ENCODE assay signal across 9 mouse cellular contexts in genomic region chr4:133969114-133969770, GRCm38 (mm10). TPM values are rescaled to one million over a fixed set of nuclear protein-coding genes. Genes with fewer than 3 reads are reported as not detected.
DNase-seq lines count a peak whose midpoint lies in the region; ATAC-seq and TF ChIP-seq lines count a peak whose summit lies in the region.
"Had no signal": no experiment of that assay in that cellular context is flagged by ENCODE, and none has a peak within 500 bp of the region (broad histone marks: within the 10 kb centered on the region; RNA-seq: fewer than 3 reads in every experiment).

No protein-coding gene starts in this region.

- H3K9me3 ChIP-seq in intestine, embryonic 16.5 days (ENCODE audit: control insufficient read depth, low read length): no peaks in the 10 kb centered on the region
- no peaks in the 10 kb centered on the region for H3K9me3 ChIP-seq in neural tube, embryonic 15.5 days (replicated peaks)

- peak overlapping the region; percentile 97 for H3K4me2 ChIP-seq in intestine, embryonic 16.5 days (ENCODE audit: low read depth, low read length)
- peak overlapping the region; percentile 93 for H3K4me2 ChIP-seq in neural tube, embryonic 15.5 days

- ATAC-seq in intestine, embryonic 16.5 days: no peak
- ATAC-seq in neural tube, embryonic 15.5 days (ENCODE audit: low FRiP score): 0 out of 2 replicates have a peak, but pooled peaks have one; percentile 5
- ATAC-seq in megakaryocyte progenitor cell, adult 5-6 weeks (replicated peaks; ENCODE audit: poor library complexity): no peak
- ATAC-seq in granulocyte monocyte progenitor cell, adult 5-6 weeks (replicated peaks; ENCODE audit: poor library complexity, severe bottlenecking): no peak

- H3K9ac ChIP-seq in intestine, embryonic 16.5 days (ENCODE audit: low read depth, low read length): 0 out of 2 replicates have a peak overlapping the region, but pooled peaks have one; percentile 97
- peak overlapping the region; percentile 87 for H3K9ac ChIP-seq in neural tube, embryonic 15.5 days (replicated peaks)

- WGBS in intestine, embryonic 16.5 days: 54% methylated on average over 8 of the region's 8 CpGs
- 21% methylated on average over 8 of the region's 8 CpGs for WGBS in neural tube, embryonic 15.5 days

- no peaks in the 10 kb centered on the region for H3K27me3 ChIP-seq in intestine, embryonic 16.5 days (replicated peaks; ENCODE audit: control insufficient read depth, insufficient read depth, low read length)
- H3K27me3 ChIP-seq in neural tube, embryonic 15.5 days (replicated peaks): no peaks in the 10 kb centered on the region

- peaks cover 14% of the 10 kb centered on the region for H3K36me3 ChIP-seq in intestine, embryonic 16.5 days (ENCODE audit: control insufficient read depth, insufficient read depth, low read length)
- peaks cover 15% of the 10 kb centered on the region for H3K36me3 ChIP-seq in neural tube, embryonic 15.5 days

- H3K4me3 ChIP-seq in left cerebral cortex, adult 2 months: no peak overlapping the region
- no peak overlapping the region for H3K4me3 ChIP-seq in cortical plate, adult 2 months (ENCODE audit: insufficient read depth, low read length)
- 0 out of 2 replicates have a peak overlapping the region, but pooled peaks have one; percentile 78 for H3K4me3 ChIP-seq in intestine, embryonic 16.5 days (ENCODE audit: low read length)
- H3K4me3 ChIP-seq in neural tube, embryonic 15.5 days (replicated peaks): peak overlapping the region; percentile 69; the same call in 1 of the 2 replicates

- peak overlapping the region; percentile 92 for H3K27ac ChIP-seq in left cerebral cortex, adult 2 months
- H3K27ac ChIP-seq in cortical plate, adult 2 months (ENCODE audit: insufficient read depth, low read length): 0 out of 2 replicates have a peak overlapping the region, but pooled peaks have one; percentile 24
- 0 out of 2 replicates have a peak overlapping the region, but pooled peaks have one; percentile 100 for H3K27ac ChIP-seq in intestine, embryonic 16.5 days (ENCODE audit: low read length)
- H3K27ac ChIP-seq in neural tube, embryonic 15.5 days (replicated peaks): peak overlapping the region; percentile 99

- peaks cover 2% of the 10 kb centered on the region; the same call in 1 of the 2 replicates for H3K4me1 ChIP-seq in cortical plate, adult 2 months (ENCODE audit: control insufficient read depth, insufficient read depth, low read length)
- H3K4me1 ChIP-seq in intestine, embryonic 16.5 days (ENCODE audit: control insufficient read depth, insufficient read depth, low read length): peaks cover 17% of the 10 kb centered on the region
- H3K4me1 ChIP-seq in neural tube, embryonic 15.5 days: peaks cover 42% of the 10 kb centered on the region

- peak in 1 of 2 experiments; percentile 17 for DNase-seq in left cerebral cortex, adult 2 months (ENCODE audit: extremely low spot score in 1 of 2, low spot score in 2 of 2)
- DNase-seq in left cerebral cortex, adult 9 months (ENCODE audit: low spot score in 2 of 2): no peak
- DNase-seq in gastrocnemius, postnatal 4 days (ENCODE audit: low spot score in 2 of 2): no peak

- no peak for TF ChIP-seq CTCF in left cerebral cortex, adult 2 months (IDR thresholded peaks at IDR 0.05)
- no peak for TF ChIP-seq CTCF in cortical plate, adult 2 months (IDR thresholded peaks at IDR 0.05; ENCODE audit: extremely low read depth, insufficient read depth, low read length)

- intact Hi-C loops in left cerebral cortex, adult 2 months (cut with DNase I): loop anchor here (10.0 kb wide), 1 partner anchor 294 kb away; the partner anchor contains the start of gene Pigv

- TF ChIP-seq POLR2A in cortical plate, adult 2 months (IDR thresholded peaks at IDR 0.05; ENCODE audit: extremely low read depth, insufficient read depth, low read length): no peak

RNA-seq across cellular contexts. Expression of gene Hmgn2, which starts 0.8 kb away (rescaled TPM):
- total RNA-seq in left cerebral cortex, adult 2 months (2021): 10 to 100 TPM; 87.8 to 99.8 TPM
- polyA plus RNA-seq in cortical plate, adult 2 months (2012; rRNA removed): 158 TPM in 2 replicates
- polyA plus RNA-seq in intestine, embryonic 16.5 days (2015; fragmentation: Nextera tagmentation; extraction: Ambion mirVana): 1,469 and 1,670 TPM in 2 replicates
- 921 and 1,163 TPM in 2 replicates for polyA plus RNA-seq in neural tube, embryonic 15.5 days (2015; fragmentation: Nextera tagmentation; extraction: Ambion mirVana)
- 100 to 1,000 TPM; 473 to 485 TPM for total RNA-seq in gastrocnemius, postnatal 4 days (2021)
- total RNA-seq in megakaryocyte progenitor cell, adult 5-6 weeks (2015): 2,294 and 2,610 TPM in 2 replicates
- 1,024 and 1,057 TPM in 2 replicates for total RNA-seq in megakaryocyte progenitor cell, adult 5-6 weeks (2017)
- 1,589 and 1,765 TPM in 2 replicates for total RNA-seq in granulocyte monocyte progenitor cell, adult 5-6 weeks (2014; fragmentation: Nextera tagmentation)
- 943 and 964 TPM in 2 replicates for total RNA-seq in granulocyte monocyte progenitor cell, adult 5-6 weeks (2017)

RNA-seq across cellular contexts. Expression of gene Dhdds, which starts 31.5 kb away (rescaled TPM):
- 10 to 100 TPM; 61.4 to 62.2 TPM for total RNA-seq in left cerebral cortex, adult 2 months (2021)
- 66.2 and 68.2 TPM in 2 replicates for polyA plus RNA-seq in cortical plate, adult 2 months (2012; rRNA removed)
- polyA plus RNA-seq in intestine, embryonic 16.5 days (2015; fragmentation: Nextera tagmentation; extraction: Ambion mirVana): 41.3 and 45.4 TPM in 2 replicates
- 47.0 and 47.4 TPM in 2 replicates for polyA plus RNA-seq in neural tube, embryonic 15.5 days (2015; fragmentation: Nextera tagmentation; extraction: Ambion mirVana)
- total RNA-seq in gastrocnemius, postnatal 4 days (2021): 10 to 100 TPM; 27.1 to 28.8 TPM
- total RNA-seq in megakaryocyte progenitor cell, adult 5-6 weeks (2015): 27.0 and 31.5 TPM in 2 replicates
- total RNA-seq in megakaryocyte progenitor cell, adult 5-6 weeks (2017): 28.2 and 30.1 TPM in 2 replicates
- 45.3 and 57.1 TPM in 2 replicates for total RNA-seq in granulocyte monocyte progenitor cell, adult 5-6 weeks (2014; fragmentation: Nextera tagmentation)
- 22.8 and 24.8 TPM in 2 replicates for total RNA-seq in granulocyte monocyte progenitor cell, adult 5-6 weeks (2017)

RNA-seq across cellular contexts. Expression of gene Lin28a, which starts 49.4 kb away (rescaled TPM):
- total RNA-seq in left cerebral cortex, adult 2 months (2021): not detected
- not detected in 2 replicates for polyA plus RNA-seq in cortical plate, adult 2 months (2012; rRNA removed)
- polyA plus RNA-seq in intestine, embryonic 16.5 days (2015; fragmentation: Nextera tagmentation; extraction: Ambion mirVana): 0.10 TPM in 2 replicates
- polyA plus RNA-seq in neural tube, embryonic 15.5 days (2015; fragmentation: Nextera tagmentation; extraction: Ambion mirVana): 0.19 and 0.37 TPM in 2 replicates
- total RNA-seq in gastrocnemius, postnatal 4 days (2021): 1 to 10 TPM; 2.7 to 3.5 TPM
- total RNA-seq in megakaryocyte progenitor cell, adult 5-6 weeks (2015): 3.7 and 4.7 TPM in 2 replicates
- 27.4 and 31.2 TPM in 2 replicates for total RNA-seq in megakaryocyte progenitor cell, adult 5-6 weeks (2017)
- 2.1 and 13.9 TPM in 2 replicates for total RNA-seq in granulocyte monocyte progenitor cell, adult 5-6 weeks (2014; fragmentation: Nextera tagmentation)
- 4.0 and 10.5 TPM in 2 replicates for total RNA-seq in granulocyte monocyte progenitor cell, adult 5-6 weeks (2017)
- total RNA-seq: layer of hippocampus, postnatal 14 days had no signal

Comparison
In these comparisons a context has a peak if more than half of its experiments do, and no peak if none do; other contexts are left out.
1. H3K27ac ChIP-seq: peak in every context shown above with its lines; median percentile 100 in intestine, embryonic 16.5 days; 99 in neural tube, embryonic 15.5 days; 92 in left cerebral cortex, adult 2 months; 24 in cortical plate, adult 2 months.
2. H3K4me3 ChIP-seq: peak in intestine, embryonic 16.5 days (single experiment) and neural tube, embryonic 15.5 days (single experiment); none in left cerebral cortex, adult 2 months (single experiment) and cortical plate, adult 2 months (single experiment).
3. RNA of gene Hmgn2, which starts 0.8 kb away (total RNA-seq): 1,024 to 2,610 TPM in megakaryocyte progenitor cell, adult 5-6 weeks, 943 to 1,765 TPM in granulocyte monocyte progenitor cell, adult 5-6 weeks and 473 to 485 TPM in gastrocnemius, postnatal 4 days; 87.8 to 99.8 TPM in left cerebral cortex, adult 2 months; every median in the first group is over 4 times any median in the second.